Mouse (Mus musculus): ENCODE measurements around the gene Myzap. TPM values are rescaled to one million over a fixed set of nuclear protein-coding genes. Genes with fewer than 3 reads are reported as not detected.

Gene Myzap
- total RNA-seq, 2 experiments from 2014 or later, result 1.3 to 2.1 TPM

DNA sequence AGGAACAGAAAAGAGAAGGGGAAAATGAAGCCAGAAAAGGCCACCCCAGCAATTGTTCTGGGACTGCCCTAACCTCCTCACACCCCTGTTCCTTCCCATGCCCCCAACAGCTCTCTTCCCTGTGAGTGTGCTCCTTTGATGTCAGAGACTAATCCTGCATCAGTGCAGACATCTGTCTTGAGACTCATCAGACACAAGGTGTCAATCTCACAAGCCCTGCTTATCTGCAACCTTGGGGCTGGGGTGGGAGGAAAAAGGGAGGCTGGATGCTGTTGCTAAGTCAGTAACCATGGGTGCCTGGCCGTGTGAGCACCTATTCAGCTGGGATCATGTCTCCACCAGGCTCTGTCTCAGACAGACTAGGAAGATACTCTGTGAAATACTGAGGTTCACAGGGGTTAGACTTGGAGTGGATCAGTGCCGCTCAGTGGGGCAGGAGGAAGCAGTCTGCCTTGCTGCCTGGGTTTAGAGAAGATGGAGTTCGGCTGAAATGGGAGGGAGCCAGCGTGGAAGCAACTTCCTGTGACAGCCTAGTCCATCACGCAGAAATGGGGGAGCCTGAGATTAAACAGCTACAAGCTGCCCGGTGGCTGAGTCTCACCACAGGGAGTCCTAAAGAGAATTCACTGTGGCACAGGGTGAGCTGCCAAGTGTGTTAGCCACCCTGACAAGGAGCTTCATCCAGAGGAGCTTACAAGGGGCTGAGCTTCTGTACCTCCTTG is 12.9 kb upstream of the Myzap start:
- DNase-seq (ENCODE audit: low spot score in 2 of 2), result no peak

DNA sequence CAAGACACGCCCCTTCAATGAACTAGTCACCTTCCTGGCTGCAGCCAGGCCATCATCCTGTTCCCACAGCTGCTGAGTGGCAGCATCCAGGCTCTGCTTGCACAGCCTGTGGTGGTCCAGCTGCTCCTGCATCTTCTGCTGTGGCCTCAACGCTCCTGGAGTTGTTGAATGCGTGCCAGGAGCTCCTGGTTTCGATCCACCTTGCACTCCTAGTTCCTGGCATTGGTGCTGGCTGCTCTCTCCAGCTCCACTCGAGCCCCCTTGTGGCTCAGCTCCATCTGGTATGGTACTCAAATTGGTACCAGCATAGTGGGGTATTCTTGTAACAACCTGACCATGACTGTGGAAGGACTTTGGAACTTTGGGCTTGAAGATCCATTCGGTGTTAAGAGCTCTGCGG is 7.7 kb upstream of the Myzap start:
- no peak for DNase-seq (ENCODE audit: low spot score in 2 of 2)

DNA sequence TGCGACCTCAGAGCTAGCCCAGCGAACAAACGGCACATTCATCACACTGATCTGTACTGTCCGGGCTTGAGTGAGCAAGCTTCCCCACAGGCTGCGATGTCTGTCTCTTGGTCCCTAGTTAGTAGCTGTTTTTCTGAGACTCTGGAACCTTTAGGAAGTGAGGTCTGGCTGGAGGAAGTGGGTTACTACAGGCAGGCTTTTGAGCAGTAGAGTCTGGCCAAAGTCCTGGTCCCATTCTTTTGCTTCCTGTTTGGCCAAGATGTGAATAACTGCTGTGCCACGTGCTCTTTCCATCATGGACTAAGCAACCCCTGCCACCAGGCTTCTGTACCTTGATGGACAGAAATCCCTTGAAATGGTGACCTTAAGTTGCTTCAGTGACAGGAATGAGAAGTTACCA is 4.7 kb upstream of the Myzap start:
- no peak for DNase-seq (ENCODE audit: low spot score in 2 of 2)

DNA sequence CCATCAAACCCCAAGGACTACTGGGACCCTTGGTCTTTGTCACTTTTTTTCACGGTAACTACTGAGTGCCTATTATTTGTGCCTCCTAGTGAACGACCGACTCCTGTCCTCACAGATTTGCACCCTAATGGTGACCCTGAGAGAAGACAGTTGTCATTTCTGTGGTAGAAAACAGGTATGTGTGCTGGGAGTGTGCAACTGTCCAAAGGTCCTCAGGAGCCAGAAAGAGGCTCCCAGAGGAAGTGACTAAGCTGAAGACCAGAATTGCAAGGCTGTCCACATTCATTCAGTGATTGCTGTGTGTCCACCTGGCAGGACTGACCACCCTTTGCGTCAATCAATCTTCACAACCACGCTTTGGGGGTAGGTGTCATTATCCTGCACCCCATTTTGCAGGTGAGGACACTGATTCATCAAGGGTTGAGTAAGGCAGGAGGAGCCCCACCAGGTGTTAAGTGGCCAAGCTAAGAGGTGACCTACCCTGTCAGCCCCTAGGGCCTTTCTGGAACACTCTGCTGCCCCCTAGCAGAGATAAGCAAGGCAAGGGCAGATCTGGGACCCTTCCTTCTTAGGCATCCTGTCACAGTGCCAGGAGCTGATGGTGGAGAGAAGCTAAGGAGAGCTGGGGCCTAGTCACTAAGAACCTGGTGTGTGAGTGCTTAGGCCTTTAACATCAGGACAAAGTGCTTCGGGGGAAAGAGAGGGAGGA is 571 bp upstream of the Myzap start:
- no peak for DNase-seq (ENCODE audit: low spot score in 2 of 2)

DNA sequence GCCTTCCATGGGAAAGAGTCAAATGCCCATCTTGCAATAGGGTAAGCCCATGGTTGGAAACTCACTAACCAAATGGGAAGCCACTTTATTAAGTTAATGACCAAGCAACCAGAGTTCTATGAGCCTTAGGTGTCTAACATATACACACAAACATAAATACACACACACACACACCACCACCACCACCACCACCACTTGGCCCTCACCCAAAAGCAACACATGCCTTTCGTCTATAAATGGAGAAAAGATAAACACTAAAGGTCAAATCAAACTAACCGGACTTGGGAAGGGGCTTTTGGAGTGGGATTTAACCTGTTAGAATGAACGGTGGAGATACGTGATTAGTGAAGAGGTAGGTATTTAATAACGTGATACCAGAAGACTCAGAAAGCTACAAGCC is 1.1 kb downstream of the Myzap start:
- DNase-seq (ENCODE audit: low spot score in 2 of 2), result no peak

DNA sequence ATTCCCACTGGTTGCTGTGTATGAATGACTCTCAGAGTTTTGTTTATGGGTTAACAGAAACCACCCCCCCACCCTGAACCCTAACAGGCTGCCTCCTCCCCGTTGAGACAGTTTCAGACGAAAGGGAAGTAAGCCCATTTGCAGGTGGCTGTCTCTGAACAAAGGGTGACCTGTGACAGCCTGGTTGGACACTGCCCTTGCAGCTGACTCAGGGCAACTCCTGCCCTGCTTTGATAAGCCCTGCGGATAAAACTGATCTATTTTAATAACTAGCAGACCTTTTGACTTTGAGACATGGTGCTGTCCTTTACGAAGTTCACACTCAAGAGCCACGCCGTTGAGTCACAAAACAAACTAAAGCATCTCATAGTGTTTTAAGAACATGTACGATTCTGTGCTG is 2.4 kb downstream of the Myzap start:
- DNase-seq (ENCODE audit: low spot score in 2 of 2), result no peak

DNA sequence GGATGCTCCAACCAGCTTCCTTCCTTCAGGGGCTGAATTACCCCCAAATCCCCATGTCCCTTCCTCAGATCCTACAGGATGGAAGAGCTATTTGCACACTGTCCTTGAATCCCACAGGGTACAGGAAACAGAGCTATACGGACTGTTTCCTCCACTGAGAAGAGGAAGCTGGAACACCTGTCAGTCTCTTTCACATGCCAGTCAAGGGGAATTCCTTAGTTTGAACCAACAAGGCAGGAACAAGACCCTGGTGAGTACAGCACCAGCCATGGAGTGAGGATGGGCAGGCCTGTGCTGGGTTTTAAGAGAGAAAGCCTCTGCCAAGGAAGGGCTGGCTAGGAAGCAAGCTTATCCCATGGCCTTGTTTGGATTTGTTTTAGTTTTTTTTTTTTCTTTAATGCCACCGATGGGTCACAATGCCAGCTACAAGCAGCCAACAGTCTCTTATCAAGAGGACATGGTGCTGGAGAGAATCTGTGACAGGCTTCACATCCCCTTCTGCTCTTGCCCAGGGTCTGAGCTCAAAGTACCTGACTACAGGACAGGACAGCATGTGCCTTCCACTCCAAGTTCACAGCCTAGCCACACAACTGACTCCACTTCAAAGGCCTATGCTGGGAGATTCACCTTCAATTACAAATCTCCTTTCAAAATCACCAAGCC is 3.1 kb downstream of the Myzap start:
- no peak for DNase-seq (ENCODE audit: low spot score in 2 of 2)

DNA sequence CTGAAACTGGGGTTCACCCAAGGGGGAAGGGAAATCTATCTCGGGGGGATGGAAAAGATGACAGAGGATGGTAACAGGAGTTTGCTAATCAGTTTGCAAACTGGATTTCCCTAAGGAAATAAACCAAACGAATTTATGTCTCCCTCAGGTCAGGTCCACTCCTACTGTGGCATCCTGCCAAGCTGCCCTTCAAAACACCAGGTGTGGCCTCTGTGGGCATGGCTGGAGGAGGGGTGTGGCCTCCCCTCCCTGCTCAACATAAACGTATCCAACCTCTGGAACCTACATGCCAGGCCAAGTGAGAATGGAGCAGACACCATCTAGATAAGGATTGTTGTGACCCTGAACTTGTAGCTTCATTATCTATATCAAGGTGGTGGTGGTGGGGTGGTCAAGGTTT is 5.8 kb downstream of the Myzap start:
- no peak for DNase-seq (ENCODE audit: low spot score in 2 of 2)

DNA sequence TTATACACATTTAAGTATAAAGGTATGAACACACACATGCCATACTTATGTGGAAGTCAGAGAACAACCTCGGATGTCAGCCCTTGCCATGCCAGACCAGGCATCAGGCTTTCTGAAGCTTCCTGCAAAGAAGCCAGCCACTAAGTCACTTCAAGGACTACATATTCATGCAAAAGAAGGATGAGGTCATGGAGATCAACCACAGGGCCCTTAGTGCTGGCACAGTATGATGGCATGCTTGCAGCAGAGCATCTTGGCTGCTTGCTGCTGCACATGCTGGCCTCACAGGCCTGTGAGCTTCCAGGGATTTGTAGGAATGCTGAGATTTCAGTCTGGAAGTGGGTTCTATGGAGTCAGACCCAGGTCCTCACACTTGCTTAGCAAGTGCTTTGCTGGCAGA is 9.4 kb downstream of the Myzap start:
- no peak for DNase-seq (ENCODE audit: low spot score in 2 of 2)

DNA sequence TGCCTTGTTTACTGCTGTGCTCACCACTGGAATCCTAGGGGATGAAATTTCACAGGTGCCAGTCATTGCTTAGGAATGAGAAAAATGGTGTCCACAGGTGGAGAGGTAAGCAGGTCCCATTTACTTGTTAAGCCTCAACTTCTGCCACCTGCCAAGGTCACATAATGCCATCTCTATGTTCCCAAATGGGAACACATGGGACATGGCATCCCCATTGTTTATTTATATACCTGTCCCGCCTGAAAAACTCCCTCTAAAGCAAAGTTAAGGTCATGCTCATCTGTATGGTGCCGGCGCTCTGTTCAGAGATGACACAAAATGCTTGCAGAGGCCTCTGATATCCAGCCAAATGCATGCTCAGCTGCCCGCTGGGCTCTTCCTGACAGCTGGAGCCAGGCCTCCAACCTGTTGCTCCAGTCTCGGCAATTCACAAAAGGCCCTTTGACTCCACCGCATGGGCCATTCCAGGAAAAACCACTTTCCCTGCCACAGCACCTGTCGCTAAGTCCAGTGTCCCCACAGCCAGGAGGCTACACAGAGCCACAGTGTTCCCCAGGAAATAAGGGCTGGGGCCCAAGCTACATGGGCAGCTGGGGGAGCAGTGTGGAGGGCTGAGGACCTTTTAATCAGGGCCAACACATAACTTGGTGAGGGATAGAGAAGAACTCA is 13.1 kb downstream of the Myzap start:
- DNase-seq (ENCODE audit: low spot score in 2 of 2), result peak; percentile 44 to 52

DNA sequence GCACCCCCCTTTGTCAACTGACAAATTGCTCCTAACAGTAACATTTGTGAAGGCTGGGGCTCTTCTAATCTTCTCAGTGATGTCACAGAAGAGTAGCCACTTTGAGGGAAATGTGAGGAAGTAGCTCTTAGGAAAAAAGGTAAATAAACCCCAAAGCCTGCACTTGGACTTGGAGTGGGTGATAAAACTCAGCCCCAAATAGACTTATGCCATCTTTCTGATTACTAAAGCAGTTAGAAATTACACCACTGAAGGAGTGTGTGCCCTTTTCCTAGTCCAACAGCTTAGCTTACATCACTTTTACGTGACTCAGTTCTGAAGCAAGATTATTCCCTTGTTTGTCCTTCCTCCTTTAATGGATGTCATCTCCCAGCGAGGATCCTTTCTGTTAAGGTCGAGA is 17.7 kb downstream of the Myzap start:
- DNase-seq (ENCODE audit: low spot score in 2 of 2), result no peak

DNA sequence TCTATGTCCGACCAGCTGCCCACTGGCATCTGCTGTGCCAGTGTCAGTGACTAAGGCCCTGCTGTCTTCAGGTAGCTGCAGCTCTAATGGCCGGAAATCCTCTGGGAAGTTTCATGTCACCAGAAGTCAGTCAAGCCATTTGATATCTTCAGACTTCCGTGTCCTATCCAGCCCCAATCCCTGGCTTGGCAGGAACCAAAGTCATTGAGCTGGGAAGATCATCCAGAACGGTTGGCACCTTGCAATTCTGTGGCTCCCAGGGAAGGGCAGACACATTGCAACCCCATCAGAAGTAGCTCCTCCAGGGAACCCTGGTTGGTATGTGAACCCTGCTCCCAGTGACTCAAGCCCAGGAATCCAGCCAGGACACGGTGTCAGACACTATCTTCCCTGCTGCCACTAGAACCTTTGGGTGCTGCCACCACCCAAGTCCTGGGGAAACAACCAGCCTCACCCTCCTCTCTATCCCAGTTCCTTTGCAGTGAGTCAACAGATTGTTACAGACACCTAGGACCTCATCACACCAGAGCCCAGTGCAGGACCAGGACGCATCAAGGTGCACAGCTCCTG is 18.3 kb downstream of the Myzap start:
- no peak for DNase-seq (ENCODE audit: low spot score in 2 of 2)

DNA sequence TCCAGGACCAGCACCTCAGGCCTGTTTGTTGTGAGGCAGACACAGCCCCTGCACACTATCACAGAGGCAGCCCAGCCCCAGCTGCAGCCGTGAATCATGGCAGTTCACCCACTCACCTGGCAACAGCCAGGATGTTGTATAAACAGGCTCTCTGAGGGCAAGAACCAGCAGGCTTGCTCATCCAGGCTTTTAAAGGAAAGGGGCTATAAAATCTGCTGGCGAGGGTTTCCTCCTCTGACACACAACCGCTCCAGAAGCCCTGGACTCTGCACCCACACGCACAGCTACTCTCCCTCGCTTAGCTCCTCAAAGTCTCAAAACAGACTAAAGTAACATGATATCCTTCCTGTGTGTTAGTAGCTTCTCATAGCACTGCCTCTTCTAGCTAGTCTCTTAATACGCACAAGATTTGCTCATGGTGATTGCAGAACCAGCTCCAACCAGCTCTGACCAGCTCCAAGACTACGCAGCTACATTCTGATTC is 21.0 kb downstream of the Myzap start:
- no peak for DNase-seq (ENCODE audit: low spot score in 2 of 2)

DNA sequence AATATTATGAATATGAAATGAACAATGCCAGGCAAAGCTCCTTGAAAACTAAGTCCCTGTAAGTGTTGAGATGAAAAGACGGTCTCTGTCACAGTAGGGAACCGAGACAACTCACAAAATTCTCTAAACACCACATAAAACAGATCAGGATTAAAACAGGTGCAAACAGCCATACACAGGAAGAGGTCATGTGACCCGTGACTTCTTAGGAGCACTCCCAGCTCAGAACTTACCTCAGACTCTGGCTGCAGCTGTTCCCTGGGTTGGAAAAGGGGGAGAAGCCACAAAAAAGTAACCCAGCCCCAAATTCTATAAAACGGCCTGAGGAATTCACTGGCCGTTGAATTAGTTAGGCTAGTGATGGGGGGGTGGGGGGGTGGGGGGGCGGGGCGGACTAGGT is 22.0 kb downstream of the Myzap start:
- no peak for DNase-seq (ENCODE audit: low spot score in 2 of 2)

DNA sequence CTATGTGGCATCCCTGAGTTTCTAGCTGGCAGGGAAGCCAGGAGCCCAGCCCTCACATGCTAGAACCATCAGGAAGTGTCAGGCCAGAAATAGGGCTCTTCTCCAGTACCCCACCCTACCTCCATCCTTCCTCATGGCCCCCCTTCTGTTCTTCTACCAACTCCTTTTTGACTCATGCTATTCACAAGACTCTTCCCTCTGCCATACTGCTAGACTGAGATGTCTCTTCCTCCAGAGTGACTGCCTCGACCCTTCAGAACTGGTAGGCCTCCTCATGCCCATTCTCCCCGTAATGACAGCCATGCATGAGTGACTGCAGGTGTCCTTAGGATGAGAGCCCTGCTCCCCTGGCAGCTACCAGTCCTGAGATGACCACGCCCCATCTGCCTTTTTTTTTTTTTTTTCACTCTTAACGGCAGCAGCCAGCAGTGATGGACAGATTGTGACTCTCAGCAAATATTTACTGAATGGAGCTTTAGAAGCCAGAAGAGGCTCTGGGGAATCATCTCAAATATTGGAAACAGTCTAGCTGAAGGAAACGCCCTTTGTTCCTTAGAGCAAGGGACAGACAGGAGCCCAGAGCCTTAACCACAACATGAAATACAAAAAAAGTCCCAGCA is 23.7 kb downstream of the Myzap start:
- DNase-seq (ENCODE audit: low spot score in 2 of 2), result no peak

DNA sequence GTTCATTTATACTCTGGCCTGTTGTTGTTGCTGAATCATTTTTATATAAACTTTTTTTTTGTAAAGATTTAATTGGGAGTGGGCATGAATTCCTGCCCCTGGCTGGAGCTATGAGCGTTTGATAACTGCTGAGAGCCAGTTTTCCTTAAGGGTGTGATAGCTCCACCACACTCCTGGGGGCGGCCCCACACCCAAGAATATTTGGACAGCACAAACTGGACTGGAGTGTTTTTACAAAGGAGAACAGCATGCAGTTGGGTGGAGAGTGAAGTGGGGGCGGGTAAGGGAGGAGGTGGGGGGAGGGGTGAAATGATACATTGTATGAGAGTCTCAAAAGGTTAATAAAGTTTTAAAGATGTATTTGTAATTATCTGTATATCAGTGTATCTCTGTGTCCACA is 24.8 kb downstream of the Myzap start:
- no peak for DNase-seq (ENCODE audit: low spot score in 2 of 2)

DNA sequence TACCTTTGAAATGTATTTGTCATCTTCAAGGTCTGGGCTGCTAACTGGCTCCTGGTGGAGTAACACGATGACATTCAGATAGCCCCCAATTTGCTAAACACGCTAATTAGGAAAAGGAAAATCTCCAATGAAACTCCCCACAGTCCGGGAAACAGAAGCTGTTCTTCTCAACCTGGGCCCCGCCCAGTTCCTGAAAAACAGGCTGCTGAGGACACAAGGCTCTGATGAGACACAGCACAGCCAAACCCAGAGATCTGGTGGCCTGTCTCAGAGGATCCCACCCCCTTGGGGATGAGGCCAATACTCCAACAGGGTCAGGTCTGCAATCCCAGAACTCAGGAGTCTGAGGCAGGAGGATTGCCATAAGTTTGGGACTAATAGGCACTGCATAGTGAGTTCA is 25.4 kb downstream of the Myzap start:
- DNase-seq (ENCODE audit: low spot score in 2 of 2), result no peak

DNA sequence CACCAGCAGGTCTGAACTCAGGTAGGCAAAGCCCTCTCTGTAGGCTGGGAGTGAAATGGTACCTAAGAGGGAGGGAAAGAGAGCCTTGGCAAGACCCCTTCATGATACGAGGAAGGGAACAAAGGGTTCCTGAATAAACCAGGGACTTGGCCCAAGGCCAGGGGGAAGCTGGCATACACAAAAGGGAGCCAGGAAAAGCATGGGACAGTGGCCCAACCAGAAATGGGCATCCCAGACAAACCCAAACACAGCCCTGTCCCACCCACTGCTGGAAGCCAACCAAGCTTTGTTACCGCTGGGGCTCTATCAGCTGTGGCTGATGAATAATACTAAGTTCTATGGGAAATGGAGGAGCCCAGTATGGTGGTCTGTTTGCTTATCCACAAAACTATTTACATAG is 34.4 kb downstream of the Myzap start:
- DNase-seq (ENCODE audit: low spot score in 2 of 2), result peak; percentile 59 to 63

DNA sequence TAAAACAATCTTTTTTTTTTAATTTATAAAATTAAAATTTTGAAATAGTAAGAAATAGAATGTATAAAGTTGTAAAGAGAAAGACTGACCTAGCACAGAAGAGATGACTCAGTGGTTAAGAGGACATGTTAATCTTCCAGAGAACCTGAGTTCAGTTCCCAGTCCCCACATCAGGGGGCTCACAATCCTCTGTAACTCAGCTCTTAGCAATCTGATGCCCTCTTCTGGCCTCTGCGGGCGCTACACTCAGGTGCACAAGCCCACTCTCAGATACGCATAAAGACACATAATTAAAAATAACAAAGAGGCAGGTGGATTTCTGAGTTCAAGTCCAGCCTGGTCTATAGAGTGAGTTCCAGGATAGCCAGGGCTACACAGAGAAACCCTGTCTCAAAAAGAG is 38.2 kb downstream of the Myzap start:
- DNase-seq (ENCODE audit: low spot score in 2 of 2), result no peak

DNA sequence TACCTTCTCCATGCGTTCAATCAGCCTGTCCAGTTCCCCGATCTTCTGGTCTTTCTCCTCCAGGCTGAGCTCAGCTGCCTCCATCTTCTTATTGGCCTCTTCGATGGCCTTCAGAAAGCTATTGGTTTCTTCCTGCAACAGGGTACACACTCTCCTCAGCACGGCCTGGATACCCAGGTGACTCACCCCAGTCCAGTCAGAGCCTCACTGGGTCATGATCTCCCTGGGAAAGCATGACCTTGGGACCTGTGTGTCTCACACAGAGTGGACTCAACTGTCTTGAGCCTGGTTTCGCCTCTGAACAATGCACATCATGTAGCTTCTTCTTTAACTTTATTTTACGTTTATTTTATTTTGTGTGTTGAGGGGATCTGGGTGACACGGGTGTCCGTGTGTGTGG is 42.0 kb downstream of the Myzap start:
- DNase-seq (ENCODE audit: low spot score in 2 of 2), result no peak

DNA sequence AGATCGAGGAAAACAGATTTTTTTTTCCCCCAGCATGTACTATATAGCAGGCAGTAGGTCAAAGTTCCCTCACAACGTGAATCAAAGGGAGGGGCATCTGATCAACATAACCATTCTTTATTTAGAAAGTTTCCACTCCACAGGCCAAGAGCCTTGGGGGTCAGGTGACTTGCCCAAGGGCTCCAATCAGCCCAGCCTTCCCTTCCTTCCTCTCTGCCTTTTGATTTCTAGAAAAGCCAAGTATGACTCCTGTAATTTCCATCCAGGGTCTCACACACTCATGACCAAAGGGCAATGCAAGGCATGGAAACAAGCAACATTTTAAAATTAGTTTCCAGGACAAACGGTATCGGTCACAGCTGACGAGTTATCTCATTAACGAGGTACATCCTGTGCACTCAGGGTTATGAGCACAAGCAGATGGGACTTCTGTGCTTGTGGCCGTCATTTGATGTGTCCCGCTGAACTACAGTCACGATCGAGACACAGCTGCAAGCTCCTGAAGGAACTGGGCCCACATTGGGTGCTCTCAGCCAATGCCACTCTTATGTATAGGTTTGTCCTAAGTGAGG is 44.4 kb downstream of the Myzap start:
- DNase-seq (ENCODE audit: low spot score in 2 of 2), result no peak

Data from layer of hippocampus, postnatal 10 days (tissue).